Mouse (Mus musculus): ENCODE measurements around the gene 1700029H14Rik.

1700029H14Rik gene

DNA sequence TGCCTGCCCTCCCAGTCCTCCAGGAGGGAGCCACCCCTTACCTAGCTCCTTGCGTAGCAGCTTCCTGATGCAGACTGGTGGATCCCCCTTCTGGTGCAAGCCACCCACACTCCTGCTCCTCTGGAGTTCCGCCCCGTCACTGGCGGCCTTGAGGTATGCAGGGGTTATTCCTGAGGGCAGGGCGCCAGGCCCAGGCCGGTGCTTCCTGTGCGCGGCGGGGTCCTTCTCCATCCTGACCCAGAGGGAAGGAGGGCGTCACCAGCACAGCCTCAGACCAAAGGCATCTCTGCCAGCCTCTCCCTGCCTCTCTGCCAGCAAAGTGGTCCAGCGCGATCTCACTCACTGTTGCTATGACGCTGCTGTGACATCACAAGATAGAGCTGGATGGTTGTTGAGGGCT, at the start of gene 1700029H14Rik:
1700029H14Rik (minus strand) TSS at position 344 of the 400 bp plus-strand sequence.
- no peak for DNase-seq (ENCODE audit: extremely low read depth, low read depth)

DNA sequence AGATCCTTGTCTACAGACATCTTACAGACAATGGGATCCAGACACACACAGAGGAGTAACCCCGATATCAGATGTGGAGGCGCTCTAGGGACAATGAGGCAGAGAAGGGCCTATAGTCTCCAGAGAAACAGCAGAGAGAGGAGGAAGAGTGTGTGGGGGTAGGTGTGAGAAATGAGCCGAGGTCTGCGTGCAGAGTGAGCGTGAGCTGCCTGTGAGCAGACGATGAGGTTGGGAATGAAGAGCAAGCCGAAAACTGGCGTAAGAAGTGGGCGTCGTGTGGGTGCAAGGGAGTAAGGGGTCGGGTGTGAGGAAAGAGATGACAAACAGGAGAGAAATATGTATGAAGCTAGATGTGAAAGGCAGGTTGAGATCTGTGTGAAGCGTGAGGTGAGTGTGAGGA, 49.4 kb upstream of the 1700029H14Rik start:
- no peak for DNase-seq (ENCODE audit: extremely low read depth, low read depth)

DNA sequence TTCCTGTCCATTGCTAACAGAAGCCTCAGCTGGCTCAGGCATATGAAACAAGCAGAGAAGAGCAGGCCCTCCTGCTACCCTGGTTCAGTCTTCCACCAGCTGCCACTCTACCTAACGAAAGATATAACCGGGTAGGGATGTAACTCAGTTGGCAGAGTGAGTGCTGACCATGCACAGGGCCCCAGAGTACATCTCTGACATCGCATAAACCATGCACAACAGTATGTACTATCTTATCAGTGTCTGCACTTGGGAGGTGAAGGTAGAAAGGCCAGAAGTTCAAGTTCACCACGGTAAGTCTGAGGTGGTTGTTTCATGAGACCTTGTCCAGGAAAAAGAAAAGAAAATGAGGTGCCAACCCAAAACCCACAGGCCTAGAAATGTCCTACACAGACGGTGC, 47.7 kb upstream of the 1700029H14Rik start:
- DNase-seq (ENCODE audit: extremely low read depth, low read depth) = no peak

DNA sequence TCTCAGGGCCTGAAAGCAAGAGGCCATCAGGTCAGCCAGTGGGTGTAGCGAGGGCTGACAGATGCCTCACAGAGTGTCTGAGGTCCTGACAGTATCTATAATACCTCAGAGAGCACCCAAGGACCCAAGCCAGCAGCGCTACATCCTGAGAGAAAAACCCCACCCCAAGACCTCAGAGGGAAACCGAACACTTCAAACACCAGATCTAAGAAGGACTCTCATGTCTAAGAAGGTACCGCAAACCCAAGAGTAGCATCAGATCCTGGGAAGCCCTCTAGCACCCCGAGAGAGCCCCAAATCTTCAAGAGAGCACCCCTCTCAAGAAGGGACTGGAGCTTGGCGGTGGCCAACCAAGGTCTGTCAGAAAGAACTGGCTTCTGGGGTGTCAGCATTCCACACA, 46.7 kb upstream of the 1700029H14Rik start:
- no peak for DNase-seq (ENCODE audit: extremely low read depth, low read depth)

GRCm38 (mm10) chr8:13605920-13606480, 43.7 kb upstream of the 1700029H14Rik start:
- DNase-seq (ENCODE audit: extremely low read depth, low read depth) = no peak

DNA sequence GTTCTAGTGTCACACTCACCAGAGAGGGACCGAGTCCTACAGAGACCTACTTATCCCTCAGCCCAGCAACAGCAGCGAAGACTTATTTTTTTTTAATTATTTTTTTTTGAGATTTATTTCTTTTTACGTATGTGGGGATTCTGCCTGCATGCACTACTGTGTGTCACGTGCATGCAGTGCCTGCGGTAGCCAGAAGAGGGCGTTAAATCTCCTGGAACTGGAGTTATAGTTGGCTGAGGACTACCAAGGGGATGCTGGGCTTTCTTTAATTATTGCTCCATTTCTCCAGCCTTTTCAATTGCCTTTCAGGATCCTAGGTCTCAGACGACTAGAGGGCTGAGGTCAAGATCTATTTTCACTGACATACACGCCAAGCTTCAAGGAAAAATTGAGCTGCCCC, 40.4 kb upstream of the 1700029H14Rik start:
- no peak for DNase-seq (ENCODE audit: extremely low read depth, low read depth)

GRCm38 (mm10) chr8:13601166-13601565, 38.9 kb upstream of the 1700029H14Rik start:
- no peak for DNase-seq (ENCODE audit: extremely low read depth, low read depth)

DNA sequence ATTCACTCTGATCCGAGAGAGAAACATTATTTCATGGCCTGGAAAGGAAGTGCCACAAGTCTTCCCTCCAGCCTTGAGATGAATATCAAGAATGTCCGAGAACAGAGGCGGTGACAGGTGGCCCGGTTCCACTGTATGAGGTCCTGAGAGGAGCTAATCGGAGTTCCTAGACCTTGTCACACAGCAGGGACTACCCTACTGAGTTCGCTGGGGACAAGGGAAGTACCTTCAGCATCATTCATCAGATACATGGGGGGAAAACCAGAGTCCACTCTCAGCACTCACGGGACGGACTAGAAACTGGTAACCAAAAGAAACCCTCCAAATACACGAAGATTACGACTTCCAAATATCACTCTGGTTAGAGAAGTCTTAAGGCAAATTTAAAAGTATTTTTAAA, 38.5 kb upstream of the 1700029H14Rik start:
- no peak for DNase-seq (ENCODE audit: extremely low read depth, low read depth)

DNA sequence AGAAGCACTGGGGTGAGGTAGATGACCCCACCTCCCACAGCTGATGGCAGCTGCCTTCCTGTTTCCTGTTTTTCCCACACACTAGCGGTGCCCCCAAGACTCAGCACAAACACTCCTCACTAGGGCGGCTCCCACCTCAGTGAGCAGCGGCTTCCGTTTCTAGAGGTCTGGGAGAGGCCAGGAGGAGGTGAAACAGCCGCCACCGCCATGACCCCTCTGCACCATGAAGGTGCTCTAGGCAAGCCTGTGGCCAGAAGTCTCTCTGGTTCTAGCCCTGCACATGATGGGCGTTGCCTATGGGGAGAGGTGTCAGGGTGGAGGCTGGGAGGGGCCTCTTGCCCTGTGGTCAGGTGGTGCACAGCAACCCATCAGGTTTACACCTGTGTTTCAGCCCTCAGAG, 37.9 kb upstream of the 1700029H14Rik start:
- DNase-seq (ENCODE audit: extremely low read depth, low read depth) = peak; percentile 23

GRCm38 (mm10) chr8:13597777-13598176, 35.5 kb upstream of the 1700029H14Rik start:
- no peak for DNase-seq (ENCODE audit: extremely low read depth, low read depth)

DNA sequence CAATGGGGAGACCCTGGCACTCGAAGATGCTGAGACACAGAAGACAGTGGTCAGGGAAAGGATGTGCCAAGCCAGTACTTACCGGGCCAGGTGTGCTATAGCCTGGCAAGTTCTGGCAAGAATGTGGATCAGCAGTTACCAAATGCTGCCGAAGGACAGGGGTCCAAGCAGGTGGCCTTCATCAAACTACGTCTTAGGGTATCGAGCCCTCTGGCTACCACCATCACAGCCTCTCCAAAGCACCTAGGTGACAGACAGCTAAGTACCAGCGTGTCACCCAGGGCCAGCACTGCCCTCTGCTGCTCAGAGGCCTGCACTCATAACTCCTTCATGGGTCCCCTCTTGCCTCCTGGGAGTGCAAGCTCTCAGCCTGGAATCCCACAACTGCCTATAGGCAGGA, 33.6 kb upstream of the 1700029H14Rik start:
- no peak for DNase-seq (ENCODE audit: extremely low read depth, low read depth)

DNA sequence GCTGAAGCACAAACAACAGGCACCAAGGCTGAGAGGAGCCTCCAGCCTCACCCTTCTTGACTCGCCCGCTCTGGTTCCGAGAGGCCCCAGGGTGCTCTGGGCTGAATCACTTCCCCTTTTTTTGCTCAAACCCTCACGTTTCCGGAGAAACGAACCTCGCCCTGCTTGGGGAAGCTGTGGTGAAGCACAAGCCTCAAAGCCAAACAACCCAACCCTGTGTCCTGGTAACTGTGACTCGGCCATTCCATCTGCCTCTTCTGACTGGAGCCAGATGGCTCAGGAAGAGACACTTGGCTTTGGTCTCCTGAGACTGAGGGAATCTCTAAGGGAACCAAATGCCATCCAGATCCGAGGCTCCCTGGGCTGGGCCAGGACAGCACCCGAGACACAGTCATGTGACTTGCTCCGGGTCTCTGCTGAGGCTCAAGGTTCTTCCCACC, 32.6 kb upstream of the 1700029H14Rik start:
- DNase-seq (ENCODE audit: extremely low read depth, low read depth) = peak; percentile 86

GRCm38 (mm10) chr8:13593340-13593739, 31.1 kb upstream of the 1700029H14Rik start:
- DNase-seq (ENCODE audit: extremely low read depth, low read depth) = no peak

DNA sequence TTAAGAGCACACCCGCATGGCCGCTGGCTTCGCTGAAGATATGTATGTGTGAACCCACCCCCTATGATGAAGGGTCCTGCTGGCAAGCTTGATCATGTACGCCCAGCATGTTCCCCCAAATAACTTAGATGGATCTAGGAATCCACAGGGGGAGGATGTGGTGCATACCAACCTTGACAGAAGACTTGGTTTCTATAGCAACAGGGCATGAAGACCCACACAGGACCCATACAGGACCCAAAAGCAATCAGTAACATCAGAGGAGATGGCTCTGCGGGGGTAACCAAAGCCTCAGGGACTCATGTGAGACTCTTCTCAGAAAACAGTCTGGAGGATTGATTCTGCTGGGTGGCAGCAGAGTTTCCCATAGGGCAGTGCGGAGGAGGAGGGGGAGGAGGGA, 29.0 kb upstream of the 1700029H14Rik start:
- no peak for DNase-seq (ENCODE audit: extremely low read depth, low read depth)

GRCm38 (mm10) chr8:13589071-13589470, 26.8 kb upstream of the 1700029H14Rik start:
- DNase-seq (ENCODE audit: extremely low read depth, low read depth) = no peak

DNA sequence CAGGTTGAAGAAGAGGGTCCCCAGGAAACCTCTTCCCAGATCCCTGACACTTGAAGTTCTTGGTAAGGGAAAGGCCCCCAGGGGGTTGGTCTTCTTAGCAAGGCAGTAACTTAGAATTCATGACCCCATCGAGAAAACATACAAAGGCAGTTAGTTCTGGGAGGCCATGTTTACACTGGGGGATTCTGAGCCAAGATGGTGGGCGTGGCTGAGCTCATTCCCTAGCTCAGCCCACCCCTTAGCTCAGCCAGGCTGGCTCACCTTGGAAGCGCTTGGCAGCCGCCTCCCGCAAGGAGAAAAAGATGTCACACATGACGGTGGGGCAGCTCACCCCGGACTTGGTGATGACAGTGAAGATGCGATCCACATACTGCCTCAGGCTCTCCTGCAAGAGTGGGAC, 22.4 kb upstream of the 1700029H14Rik start:
- DNase-seq (ENCODE audit: extremely low read depth, low read depth) = no peak

- no peak for DNase-seq (ENCODE audit: extremely low read depth, low read depth)
Measured at GRCm38 (mm10) chr8:13577869-13578268, 15.6 kb upstream of the 1700029H14Rik start.

- DNase-seq (ENCODE audit: extremely low read depth, low read depth) = no peak
Measured at GRCm38 (mm10) chr8:13571999-13572398, 9.7 kb upstream of the 1700029H14Rik start.

- DNase-seq (ENCODE audit: extremely low read depth, low read depth) = no peak
Measured at GRCm38 (mm10) chr8:13557526-13557925, 4.7 kb downstream of the 1700029H14Rik start.

DNA sequence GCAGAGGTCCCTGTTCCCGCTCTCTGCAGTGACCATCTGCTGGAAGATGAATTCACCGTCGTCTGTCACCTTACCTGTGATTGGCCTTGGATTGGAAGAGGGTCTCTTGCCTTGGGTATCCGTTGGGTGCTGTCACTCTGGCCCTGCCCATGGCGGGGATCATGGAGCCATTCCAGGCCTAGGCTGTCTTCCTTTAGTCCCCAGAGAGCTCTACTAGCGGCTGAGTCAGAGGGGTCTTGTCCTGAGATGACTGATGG, 10.8 kb downstream of the 1700029H14Rik start:
- no peak for DNase-seq (ENCODE audit: extremely low read depth, low read depth)

DNA sequence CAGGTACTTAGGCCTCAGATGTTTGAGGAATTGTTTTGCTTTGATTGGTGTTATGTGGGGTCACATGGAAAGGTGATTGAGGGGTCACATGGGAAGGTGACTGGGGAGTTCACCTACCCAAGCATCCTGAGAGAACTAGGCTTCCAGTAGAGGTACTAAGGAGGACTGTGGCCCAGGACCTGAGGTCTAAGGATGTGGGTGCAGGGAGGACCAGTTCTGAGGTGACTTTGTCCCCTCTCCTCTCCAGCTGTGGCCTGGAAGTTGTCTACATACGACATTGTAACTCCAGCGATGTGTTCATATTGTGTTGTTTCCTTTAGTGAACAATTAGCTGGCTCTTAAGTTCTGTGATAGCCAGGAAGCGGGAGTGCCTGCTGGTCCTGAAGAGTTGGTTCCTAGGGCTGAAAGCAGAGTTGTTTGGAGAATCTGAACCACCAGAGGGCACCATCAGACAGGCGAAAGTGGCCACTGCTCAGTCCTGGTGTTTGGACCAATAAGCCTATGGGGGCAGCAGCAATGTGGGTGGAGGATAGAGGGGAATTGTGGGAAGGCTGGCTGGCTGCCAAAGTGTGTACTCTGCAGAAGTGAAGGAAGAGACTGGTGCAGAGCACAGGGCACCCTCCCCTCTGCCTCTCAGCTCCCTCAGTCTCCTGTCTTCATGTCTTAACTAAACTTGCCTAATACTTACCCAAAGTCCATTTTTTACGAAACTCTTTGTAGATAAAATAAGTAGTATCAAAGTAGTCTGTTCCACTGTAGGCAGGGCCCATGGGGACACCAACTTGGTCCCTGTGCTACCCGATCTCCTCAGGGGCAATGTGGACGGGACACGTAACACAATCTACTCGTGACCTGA, 11.3 kb downstream of the 1700029H14Rik start:
- DNase-seq (ENCODE audit: extremely low read depth, low read depth) = peak; percentile 77

DNA sequence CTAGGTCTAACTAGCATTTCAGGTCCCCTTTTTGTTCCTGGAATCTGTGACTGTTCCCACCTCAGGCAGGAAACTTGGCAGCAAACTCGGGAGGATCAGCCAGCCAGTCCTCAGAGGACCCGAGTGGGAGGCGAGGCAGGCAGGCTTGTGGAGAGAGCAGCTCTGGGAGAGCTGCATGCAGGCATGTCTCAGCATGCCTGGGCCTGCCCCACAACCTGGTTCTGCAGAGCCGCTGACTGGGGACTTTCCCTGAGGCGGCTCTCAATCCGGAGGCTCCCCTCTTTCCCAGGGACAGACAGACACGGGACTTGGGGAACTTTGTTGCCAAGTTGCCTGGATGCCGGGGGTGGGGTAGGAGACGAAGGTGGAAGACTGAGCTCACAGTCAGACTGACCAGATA, 13.4 kb downstream of the 1700029H14Rik start:
- no peak for DNase-seq (ENCODE audit: extremely low read depth, low read depth)

DNA sequence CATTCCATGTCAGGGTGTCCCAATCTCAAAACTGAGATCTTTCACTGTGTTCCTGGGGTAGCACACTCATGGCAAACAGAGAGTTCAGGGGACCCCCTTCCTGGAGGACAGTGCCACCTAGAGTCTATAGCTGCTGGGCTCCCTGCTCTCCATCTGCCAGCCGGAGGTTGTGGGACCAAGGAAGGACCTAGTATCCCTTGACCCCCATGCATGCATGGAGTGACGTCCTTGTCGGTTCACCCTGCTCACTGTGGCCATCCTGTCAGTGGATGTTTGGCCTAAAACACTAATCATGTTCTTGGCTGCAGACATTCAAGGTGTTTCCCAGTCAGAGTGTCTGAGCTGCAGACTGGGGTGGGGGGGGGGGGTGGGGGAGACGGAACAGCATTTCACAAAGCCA, 14.0 kb downstream of the 1700029H14Rik start:
- DNase-seq (ENCODE audit: extremely low read depth, low read depth) = no peak
